In genomic region chr5:125245534-125246151, GRCm38 (mm10) we compare ENCODE assay signal across 8 mouse cellular contexts.
DNase-seq lines count a peak whose midpoint lies in the region; ATAC-seq and TF ChIP-seq lines count a peak whose summit lies in the region.

No protein-coding gene starts in this region.

- no peak for DNase-seq in frontal cortex, postnatal 25 days (ENCODE audit: low spot score in 2 of 2)
- peak; percentile 29 for DNase-seq in forelimb bud, embryonic 11.5 days (ENCODE audit: low read depth, low spot score)
- DNase-seq in hindbrain, embryonic 14.5 days (ENCODE audit: low spot score), result peak; percentile 80
- DNase-seq in limb, embryonic 10.5 days (ENCODE audit: low spot score), result peak; percentile 59
- peak; percentile 67 for DNase-seq in neural tube, embryonic 10.5 days (ENCODE audit: extremely low spot score, low spot score)
- no peak for DNase-seq in spleen, postnatal 14 days (ENCODE audit: low spot score in 2 of 2)

- no peaks in the 10 kb centered on the region for H3K9me3 ChIP-seq in hindbrain, embryonic 14.5 days (ENCODE audit: control insufficient read depth, low read length)
- no peaks in the 10 kb centered on the region for H3K9me3 ChIP-seq in limb, embryonic 10.5 days (replicated peaks)

- H3K4me3 ChIP-seq in bone marrow macrophage, adult 2 months (ENCODE audit: insufficient read depth, low read length), result peak overlapping the region; percentile 36
- no peak overlapping the region for H3K4me3 ChIP-seq in hindbrain, embryonic 14.5 days (replicated peaks; ENCODE audit: low read length)
- H3K4me3 ChIP-seq in limb, embryonic 10.5 days, result peak overlapping the region; percentile 51

- peak overlapping the region; percentile 45 for H3K4me2 ChIP-seq in hindbrain, embryonic 14.5 days (replicated peaks)

- H3K27me3 ChIP-seq in hindbrain, embryonic 14.5 days (ENCODE audit: control insufficient read depth, insufficient read depth, low read length), result no peaks in the 10 kb centered on the region
- peaks cover 15% of the 10 kb centered on the region; the same call in 1 of the 2 replicates for H3K27me3 ChIP-seq in limb, embryonic 10.5 days (ENCODE audit: low read depth, poor library complexity, severe bottlenecking)

- no peak for TF ChIP-seq CTCF in bone marrow macrophage, adult 2 months (IDR thresholded peaks at IDR 0.05; ENCODE audit: low read depth, low read length)

- no peak for TF ChIP-seq POLR2A in bone marrow macrophage, adult 2 months (IDR thresholded peaks at IDR 0.05; ENCODE audit: borderline replicate concordance, low read depth, low read length)

- under 1% methylated on average over 27 of the region's 27 CpGs for WGBS in hindbrain, embryonic 14.5 days
- 5% methylated on average over 27 of the region's 27 CpGs for WGBS in limb, embryonic 10.5 days

- H3K9ac ChIP-seq in hindbrain, embryonic 14.5 days, result peak overlapping the region; percentile 40

- no peak overlapping the region for H3K27ac ChIP-seq in bone marrow macrophage, adult 2 months (ENCODE audit: insufficient read depth, low read depth, low read length)
- peak overlapping the region; percentile 92 for H3K27ac ChIP-seq in hindbrain, embryonic 14.5 days
- H3K27ac ChIP-seq in limb, embryonic 10.5 days, result peak overlapping the region; percentile 82

- ATAC-seq in frontal cortex, adult (ENCODE audit: low TSS enrichment), result peak; percentile 80
- ATAC-seq in hindbrain, embryonic 14.5 days (ENCODE audit: low FRiP score), result peak; percentile 86

- no peaks in the 10 kb centered on the region for H3K36me3 ChIP-seq in hindbrain, embryonic 14.5 days (replicated peaks; ENCODE audit: control insufficient read depth, insufficient read depth)
- no peaks in the 10 kb centered on the region for H3K36me3 ChIP-seq in limb, embryonic 10.5 days

- H3K4me1 ChIP-seq in bone marrow macrophage, adult 2 months (ENCODE audit: control insufficient read depth, insufficient read depth, low read length), result peaks cover 6% of the 10 kb centered on the region
- peaks cover 21% of the 10 kb centered on the region for H3K4me1 ChIP-seq in hindbrain, embryonic 14.5 days (replicated peaks; ENCODE audit: control insufficient read depth, insufficient read depth, low read length)
- peaks cover 49% of the 10 kb centered on the region for H3K4me1 ChIP-seq in limb, embryonic 10.5 days

Comparison
In these comparisons a context has a peak if more than half of its experiments do, and no peak if none do; other contexts are left out.
1. DNase-seq: peak in forelimb bud, embryonic 11.5 days (single experiment), hindbrain, embryonic 14.5 days (single experiment), limb, embryonic 10.5 days (single experiment) and neural tube, embryonic 10.5 days (single experiment); none in frontal cortex, postnatal 25 days (0 of 2) and spleen, postnatal 14 days (0 of 2).